Comparison of ENCODE assay signal across 8 mouse cellular contexts in genomic region chr3:95668026-95668425, GRCm38 (mm10). TPM values are rescaled to one million over a fixed set of nuclear protein-coding genes. Genes with fewer than 3 reads are reported as not detected.
A peak's percentile ranks its signal among the peaks of the same experiment; 100 is the strongest.
DNase-seq lines count a peak whose midpoint lies in the region; ATAC-seq and TF ChIP-seq lines count a peak whose summit lies in the region.

No protein-coding gene starts in this region.

- H3K4me2 ChIP-seq in heart, embryonic 13.5 days = peak overlapping the region; percentile 56
- H3K4me2 ChIP-seq in kidney, embryonic 16.5 days (replicated peaks; ENCODE audit: low read depth, low read length) = no peak overlapping the region

- no peak for TF ChIP-seq POLR2A in thymus, adult 2 months (IDR thresholded peaks at IDR 0.05; ENCODE audit: control insufficient read depth, extremely low read depth, insufficient read depth, low read length, poor library complexity)
- no peak for TF ChIP-seq POLR2A in brain, embryonic 14.5 days (IDR thresholded peaks at IDR 0.05; ENCODE audit: borderline replicate concordance, extremely low read depth, insufficient read depth, insufficient read length, poor library complexity, severe bottlenecking)

- peaks cover 20% of the 10 kb centered on the region for H3K36me3 ChIP-seq in thymus, adult 2 months (ENCODE audit: control insufficient read depth, insufficient read depth, low read length)
- H3K36me3 ChIP-seq in heart, embryonic 13.5 days = peaks cover 53% of the 10 kb centered on the region
- H3K36me3 ChIP-seq in kidney, embryonic 16.5 days (ENCODE audit: insufficient read depth, low read length) = peaks cover 21% of the 10 kb centered on the region

- H3K27me3 ChIP-seq in thymus, adult 2 months (ENCODE audit: control insufficient read depth, insufficient read depth, low read length) = no peaks in the 10 kb centered on the region
- no peaks in the 10 kb centered on the region for H3K27me3 ChIP-seq in heart, embryonic 13.5 days (replicated peaks)
- no peaks in the 10 kb centered on the region for H3K27me3 ChIP-seq in kidney, embryonic 16.5 days (ENCODE audit: insufficient read depth, low read length)

- H3K27ac ChIP-seq in thymus, adult 2 months (ENCODE audit: control insufficient read depth, insufficient read depth, low read length) = peak overlapping the region; percentile 92
- peak overlapping the region; percentile 97 for H3K27ac ChIP-seq in heart, embryonic 13.5 days (replicated peaks)
- peak overlapping the region; percentile 92 for H3K27ac ChIP-seq in kidney, embryonic 16.5 days (ENCODE audit: low read length)

- peak overlapping the region; percentile 7; the same call in 1 of the 2 replicates for H3K4me3 ChIP-seq in thymus, adult 2 months (ENCODE audit: control insufficient read depth, insufficient read depth, low read length)
- H3K4me3 ChIP-seq in heart, embryonic 13.5 days = peak overlapping the region; percentile 16; the same call in 1 of the 2 replicates
- H3K4me3 ChIP-seq in kidney, embryonic 16.5 days (ENCODE audit: low read length) = no peak overlapping the region

- H3K9ac ChIP-seq in heart, embryonic 13.5 days = peak overlapping the region; percentile 77
- H3K9ac ChIP-seq in kidney, embryonic 16.5 days (replicated peaks; ENCODE audit: low read length) = peak overlapping the region; percentile 44

- no peaks in the 10 kb centered on the region for H3K9me3 ChIP-seq in heart, embryonic 13.5 days
- H3K9me3 ChIP-seq in kidney, embryonic 16.5 days (ENCODE audit: low read length) = no peaks in the 10 kb centered on the region

- H3K4me1 ChIP-seq in thymus, adult 2 months (replicated peaks; ENCODE audit: control insufficient read depth, insufficient read depth, low read length) = peaks cover 69% of the 10 kb centered on the region
- H3K4me1 ChIP-seq in heart, embryonic 13.5 days = peaks cover 83% of the 10 kb centered on the region
- peaks cover 67% of the 10 kb centered on the region for H3K4me1 ChIP-seq in kidney, embryonic 16.5 days (ENCODE audit: insufficient read depth, low read length)

- 68% methylated on average over 7 of the region's 7 CpGs for WGBS in thymus, adult 2 months
- WGBS in heart, embryonic 13.5 days = 22% methylated on average over 7 of the region's 7 CpGs
- WGBS in kidney, embryonic 16.5 days = 29% methylated on average over 7 of the region's 7 CpGs

- no peak for TF ChIP-seq CTCF in thymus, adult 2 months (IDR thresholded peaks at IDR 0.05; ENCODE audit: borderline replicate concordance, control insufficient read depth, extremely low read depth, insufficient read depth, low read length, poor library complexity)
- TF ChIP-seq CTCF in brain, embryonic 14.5 days (IDR thresholded peaks at IDR 0.05; ENCODE audit: borderline replicate concordance, extremely low read depth, insufficient read depth, insufficient read length) = no peak

- DNase-seq in thymus, adult 2 months = no peak
- no peak for DNase-seq in thymus, adult 18-20 months
- DNase-seq in brain, embryonic 14.5 days (ENCODE audit: low read depth) = peak; percentile 92
- DNase-seq in lung, postnatal 25 days (ENCODE audit: low spot score) = peak; percentile 81
- DNase-seq in thymus, postnatal 0 days (ENCODE audit: low spot score) = no peak

- ATAC-seq in heart, embryonic 13.5 days (ENCODE audit: extremely low read depth, insufficient number of reproducible peaks, low FRiP score, low TSS enrichment) = no peak
- ATAC-seq in kidney, embryonic 16.5 days (ENCODE audit: low FRiP score, low TSS enrichment) = peak; percentile 44
- ATAC-seq in monocyte, adult 5-6 weeks (replicated peaks; ENCODE audit: insufficient number of reproducible peaks, low FRiP score, low TSS enrichment, poor library complexity, severe bottlenecking) = no peak

RNA-seq across cellular contexts. Expression of gene Mcl1, which starts 9.4 kb away (rescaled TPM):
- polyA plus RNA-seq in thymus, adult 2 months (2012; rRNA removed) = 145 and 198 TPM in 2 replicates
- polyA plus RNA-seq in brain, embryonic 14.5 days (2012; rRNA removed) = 72.3 and 74.3 TPM in 2 replicates
- 36.0 and 36.2 TPM in 2 replicates for polyA plus RNA-seq in heart, embryonic 13.5 days (2015; fragmentation: Nextera tagmentation; extraction: Ambion mirVana)
- polyA plus RNA-seq in kidney, embryonic 16.5 days (2015; fragmentation: Nextera tagmentation; extraction: Ambion mirVana) = 23.7 and 38.1 TPM in 2 replicates
- total RNA-seq in monocyte, adult 5-6 weeks (2017) = 678 to 973 TPM (median 884 TPM) in 3 replicates
- polyA plus RNA-seq in thymus, postnatal 0 days (2015; fragmentation: Nextera tagmentation; extraction: Ambion mirVana) = 81.3 and 91.3 TPM in 2 replicates

RNA-seq across cellular contexts. Expression of gene Adamtsl4, which starts 19.7 kb away (rescaled TPM):
- 3.1 and 4.1 TPM in 2 replicates for polyA plus RNA-seq in thymus, adult 2 months (2012; rRNA removed)
- 0.20 and 0.41 TPM in 2 replicates for polyA plus RNA-seq in brain, embryonic 14.5 days (2012; rRNA removed)
- polyA plus RNA-seq in heart, embryonic 13.5 days (2015; fragmentation: Nextera tagmentation; extraction: Ambion mirVana) = 4.8 and 7.3 TPM in 2 replicates
- 3.8 and 3.9 TPM in 2 replicates for polyA plus RNA-seq in kidney, embryonic 16.5 days (2015; fragmentation: Nextera tagmentation; extraction: Ambion mirVana)
- 0.38 to 7.2 TPM (median 0.53 TPM) in 3 replicates for total RNA-seq in monocyte, adult 5-6 weeks (2017)
- 0.91 and 2.0 TPM in 2 replicates for polyA plus RNA-seq in thymus, postnatal 0 days (2015; fragmentation: Nextera tagmentation; extraction: Ambion mirVana)

RNA-seq across cellular contexts. Expression of gene Ensa, which starts 43.2 kb away (rescaled TPM):
- polyA plus RNA-seq in thymus, adult 2 months (2012; rRNA removed) = 17.1 and 18.3 TPM in 2 replicates
- 32.2 and 51.6 TPM in 2 replicates for polyA plus RNA-seq in brain, embryonic 14.5 days (2012; rRNA removed)
- 46.5 and 53.1 TPM in 2 replicates for polyA plus RNA-seq in heart, embryonic 13.5 days (2015; fragmentation: Nextera tagmentation; extraction: Ambion mirVana)
- 76.4 and 78.6 TPM in 2 replicates for polyA plus RNA-seq in kidney, embryonic 16.5 days (2015; fragmentation: Nextera tagmentation; extraction: Ambion mirVana)
- total RNA-seq in monocyte, adult 5-6 weeks (2017) = 127 to 153 TPM (median 131 TPM) in 3 replicates
- 58.5 and 65.4 TPM in 2 replicates for polyA plus RNA-seq in thymus, postnatal 0 days (2015; fragmentation: Nextera tagmentation; extraction: Ambion mirVana)

Comparison
In these comparisons a context has a peak if more than half of its experiments do, and no peak if none do; other contexts are left out.
1. DNase-seq: peak in brain, embryonic 14.5 days (single experiment) and lung, postnatal 25 days (single experiment); none in thymus, adult 2 months (single experiment), thymus, adult 18-20 months (0 of 2) and thymus, postnatal 0 days (single experiment).
2. Peak in every context shown above with its lines, with median percentiles within 50 percentile points of each other: H3K27ac ChIP-seq.